Mouse (Mus musculus): ENCODE measurements around the gene Abi3.

Abi3 gene

DNA sequence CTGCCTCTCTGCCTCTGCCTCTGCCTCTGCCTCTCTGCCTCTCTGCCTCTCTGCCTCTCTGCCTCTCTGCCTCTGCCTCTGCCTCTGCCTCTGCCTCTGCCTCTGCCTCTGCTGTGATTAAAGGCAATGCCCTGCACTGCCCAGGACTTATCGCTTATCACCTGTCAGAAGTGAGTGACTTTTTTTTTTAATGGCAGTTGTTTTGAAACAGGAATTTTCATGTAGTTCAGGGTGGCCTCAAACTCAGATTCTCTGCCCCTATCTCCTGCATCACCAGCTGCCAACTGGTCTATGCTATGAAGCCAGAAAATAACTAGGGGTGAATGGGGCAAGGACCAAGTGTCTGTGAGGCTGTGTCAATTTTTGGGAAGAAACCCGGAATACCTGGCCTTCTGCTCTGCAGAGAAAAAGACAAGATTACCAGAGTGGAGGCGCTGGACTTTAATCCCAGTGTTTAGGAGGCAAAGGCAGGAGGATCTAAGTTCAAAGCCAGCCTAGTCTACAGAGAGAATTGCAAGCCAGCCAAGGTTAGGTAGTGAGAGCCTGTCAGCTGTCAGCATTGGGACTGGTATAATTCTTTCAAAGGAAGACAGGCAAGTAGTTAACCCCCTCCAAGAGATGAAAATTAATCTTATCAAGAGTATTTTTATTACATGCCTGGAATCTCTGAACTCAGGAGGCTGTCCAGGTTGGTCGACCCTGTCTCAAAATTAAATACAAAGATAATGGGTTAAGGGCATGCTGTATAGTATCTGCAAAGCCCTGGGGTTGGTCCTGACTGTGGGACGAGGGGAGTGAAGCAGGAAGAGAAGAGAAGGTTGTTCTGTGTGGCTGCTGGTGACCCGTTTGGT lies 15.7 kb downstream of the Abi3 start:
- DNase-seq (ENCODE audit: low spot score in 2 of 2), result no peak

DNA sequence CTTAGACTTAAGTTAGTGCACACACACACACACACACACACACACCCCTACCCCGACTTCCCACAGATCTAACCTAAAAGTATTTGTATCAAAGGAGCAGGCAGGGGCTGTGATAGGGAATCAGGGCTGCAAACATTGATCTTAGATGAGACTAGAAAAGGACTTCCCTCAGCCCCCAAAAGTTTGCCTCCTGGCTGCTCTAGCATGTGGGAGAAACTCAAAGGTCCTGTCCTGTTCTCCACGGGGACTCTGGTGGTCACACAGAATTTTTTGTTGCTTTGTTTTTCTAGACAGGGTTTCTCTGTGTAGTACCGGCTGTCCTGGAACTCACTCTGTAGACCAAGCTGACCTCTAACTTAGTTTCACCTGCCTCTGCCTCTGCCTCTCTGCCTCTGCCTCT lies 16.7 kb downstream of the Abi3 start:
- no peak for DNase-seq (ENCODE audit: low spot score in 2 of 2)

DNA sequence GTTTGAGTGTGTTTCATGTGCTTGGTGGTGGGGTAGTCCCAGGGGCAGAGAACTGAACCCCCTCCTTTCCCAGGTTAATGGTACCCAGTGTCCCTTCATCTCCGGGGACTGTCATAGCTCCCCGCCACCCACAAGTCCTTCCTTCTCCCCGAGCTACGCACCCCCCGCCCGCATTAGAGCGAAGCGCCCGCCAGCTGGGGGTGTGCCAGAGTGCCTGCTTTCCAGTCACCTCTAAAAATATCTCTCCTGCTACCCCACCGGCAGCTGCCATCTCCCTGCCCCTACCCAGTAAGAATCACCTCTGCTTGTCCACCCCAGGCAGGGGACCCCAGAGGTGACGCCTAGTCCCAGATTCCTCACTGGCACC lies 17.4 kb downstream of the Abi3 start:
- DNase-seq (ENCODE audit: low spot score in 2 of 2), result no peak

DNA sequence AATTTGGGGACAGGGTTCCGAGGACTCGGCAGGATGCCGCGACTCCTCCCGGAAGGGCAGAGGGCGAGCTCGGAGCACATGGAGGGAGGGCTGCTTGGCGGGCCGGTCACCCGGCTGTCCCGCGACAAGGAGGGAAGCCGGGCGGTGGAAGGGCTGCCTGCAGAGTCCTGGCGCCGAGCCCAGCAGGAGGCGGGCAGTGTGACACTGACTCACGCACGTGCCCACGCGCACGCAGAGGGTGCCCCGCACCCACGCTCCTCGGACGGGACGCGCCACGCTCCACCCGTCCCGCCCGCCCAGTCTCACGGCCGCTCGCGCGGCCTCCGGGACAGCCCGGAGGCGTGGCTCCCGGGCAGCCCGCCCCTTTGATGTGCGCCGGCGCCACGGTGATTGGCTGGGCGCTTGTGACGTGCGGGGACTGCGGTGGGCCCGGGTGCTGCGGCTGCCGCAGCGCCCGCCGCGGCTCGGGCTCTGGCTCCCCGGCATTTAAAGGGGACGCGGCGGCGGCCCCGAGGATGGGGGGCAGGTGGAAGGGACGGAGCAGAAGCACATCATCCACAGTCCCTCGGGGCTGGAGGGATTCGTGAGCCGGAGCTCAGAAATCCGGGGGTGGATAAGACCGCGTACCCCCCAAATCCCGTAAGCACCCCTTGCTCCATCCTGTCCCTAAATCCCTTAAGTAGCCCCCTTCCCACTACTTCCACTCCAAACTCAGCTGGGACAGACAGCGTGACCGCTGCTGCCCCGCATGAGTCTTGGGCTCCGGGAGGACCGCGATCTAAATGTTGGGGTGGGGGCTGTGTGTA lies 18.0 kb downstream of the Abi3 start, which contains the start of gene Phospho1:
TSS of gene Phospho1 (plus strand) at position 429 of the 806 bp plus-strand sequence.
- peak; percentile 83 to 90 for DNase-seq (ENCODE audit: low spot score in 2 of 2)

DNA sequence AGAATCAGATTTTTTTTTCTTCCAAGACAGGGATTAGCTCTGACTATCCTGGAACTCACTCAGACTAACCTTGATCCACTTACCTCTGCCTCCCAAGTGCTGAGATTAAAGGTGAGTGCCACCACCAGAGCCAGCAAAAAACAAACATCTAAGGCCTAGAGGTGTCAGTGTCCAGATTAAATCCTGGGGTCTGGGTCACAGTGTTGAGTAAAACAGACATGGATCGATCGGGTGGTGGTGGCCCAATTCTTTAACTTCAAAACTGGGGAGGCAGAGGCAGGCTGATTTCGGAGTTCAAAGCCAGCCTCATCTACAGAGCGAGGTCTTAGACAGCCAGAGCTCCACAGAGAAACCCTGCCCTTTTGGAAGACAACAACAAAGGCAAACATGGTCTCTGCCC lies 19.8 kb downstream of the Abi3 start:
- DNase-seq (ENCODE audit: low spot score in 2 of 2), result no peak

DNA sequence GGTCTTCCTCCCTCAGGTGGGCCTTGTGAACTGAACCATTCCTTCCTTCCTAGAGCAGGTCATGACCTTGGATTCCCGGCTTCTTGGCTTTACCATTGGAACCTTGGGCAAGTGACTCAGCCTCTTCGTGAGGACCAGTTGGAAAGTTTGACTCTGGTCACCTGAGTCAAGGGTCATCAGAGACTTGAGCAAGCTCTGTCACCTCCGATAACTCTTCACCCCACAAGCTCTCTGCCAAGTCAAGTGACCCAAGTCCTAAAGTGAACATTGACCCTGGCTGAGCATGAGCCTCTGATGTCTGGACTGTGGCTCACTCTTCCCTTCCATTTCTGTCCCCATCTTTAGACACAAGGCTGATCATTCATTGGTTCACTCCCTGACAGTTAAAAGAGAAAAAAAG lies 20.8 kb downstream of the Abi3 start:
- DNase-seq (ENCODE audit: low spot score in 2 of 2), result no peak

DNA sequence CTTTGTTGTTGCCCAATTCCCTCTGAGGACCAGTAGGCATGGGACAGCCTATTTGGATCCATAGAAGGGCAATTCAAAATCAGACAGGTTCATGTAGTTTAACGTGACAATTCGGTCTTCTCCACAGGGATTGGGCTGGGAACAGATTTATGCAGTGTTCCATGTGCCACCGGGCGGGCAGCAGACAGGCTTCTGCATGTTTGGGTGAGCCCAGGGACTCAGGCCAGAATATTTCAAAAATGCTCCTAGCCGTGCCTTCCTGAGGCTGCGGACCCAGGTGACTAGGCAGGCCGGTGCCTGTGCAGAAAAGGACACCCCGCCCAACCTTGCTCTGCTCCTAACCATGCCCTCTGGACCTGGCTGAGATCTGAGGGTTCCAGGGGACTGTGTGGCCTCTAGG lies 23.1 kb downstream of the Abi3 start:
- DNase-seq (ENCODE audit: low spot score in 2 of 2), result no peak

DNA sequence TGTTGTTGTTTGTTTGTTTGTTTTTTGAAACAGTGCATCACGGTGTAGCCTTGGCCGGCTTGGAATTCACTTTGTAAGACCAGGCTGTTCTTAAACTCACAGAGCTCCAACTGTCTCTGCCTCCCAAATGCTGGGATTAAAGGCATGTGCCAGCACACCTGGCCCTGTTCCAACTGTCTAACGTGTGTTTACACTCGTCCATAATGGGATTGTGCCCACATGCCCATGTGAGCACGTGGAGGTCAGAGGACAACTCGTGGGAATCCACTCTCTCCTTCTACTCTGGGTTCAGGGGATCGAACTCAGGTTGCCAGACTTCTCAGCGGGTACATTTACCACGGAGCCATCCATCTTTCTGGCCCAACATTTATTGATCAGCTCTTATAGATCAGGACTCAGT lies 26.9 kb downstream of the Abi3 start:
- no peak for DNase-seq (ENCODE audit: low spot score in 2 of 2)

DNA sequence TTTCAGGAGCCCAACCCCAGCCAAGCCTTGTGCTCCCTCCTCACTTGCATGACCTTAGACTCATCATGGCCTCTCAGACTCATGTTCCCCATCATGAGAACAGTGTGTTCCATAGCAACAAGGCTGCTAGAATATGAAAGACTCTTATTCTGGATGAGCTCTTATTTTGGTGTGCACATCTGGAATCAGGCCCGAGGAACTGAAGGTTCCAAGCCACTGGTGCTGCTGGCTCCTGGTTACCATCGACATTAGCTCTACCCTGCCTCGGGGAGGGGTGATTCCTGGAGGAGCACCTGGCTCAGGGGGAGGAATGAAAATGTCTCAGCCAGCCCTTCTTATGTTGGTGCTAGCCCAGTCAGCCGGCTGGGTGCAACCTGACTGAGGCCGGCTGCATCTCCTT lies 27.4 kb downstream of the Abi3 start:
- no peak for DNase-seq (ENCODE audit: low spot score in 2 of 2)

DNA sequence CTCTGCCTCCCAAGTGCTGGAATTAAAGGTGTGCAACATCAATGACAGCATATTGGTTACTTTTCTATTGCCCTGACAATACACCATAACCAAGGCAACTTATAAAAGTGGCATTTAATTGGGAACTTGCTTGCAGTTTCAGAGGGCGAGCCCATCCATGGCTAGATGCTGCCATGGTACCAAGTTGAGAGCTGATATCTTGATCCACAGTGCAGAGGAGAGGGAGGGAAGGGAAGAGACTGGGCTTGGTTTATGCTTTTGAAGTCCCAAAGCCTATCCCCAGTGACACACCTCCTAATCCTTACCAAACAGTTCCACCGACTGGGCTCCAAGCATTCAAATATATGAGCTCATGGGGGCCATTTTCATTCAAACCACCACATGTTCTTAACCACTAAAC lies 28.2 kb downstream of the Abi3 start:
- DNase-seq (ENCODE audit: low spot score in 2 of 2), result no peak

DNA sequence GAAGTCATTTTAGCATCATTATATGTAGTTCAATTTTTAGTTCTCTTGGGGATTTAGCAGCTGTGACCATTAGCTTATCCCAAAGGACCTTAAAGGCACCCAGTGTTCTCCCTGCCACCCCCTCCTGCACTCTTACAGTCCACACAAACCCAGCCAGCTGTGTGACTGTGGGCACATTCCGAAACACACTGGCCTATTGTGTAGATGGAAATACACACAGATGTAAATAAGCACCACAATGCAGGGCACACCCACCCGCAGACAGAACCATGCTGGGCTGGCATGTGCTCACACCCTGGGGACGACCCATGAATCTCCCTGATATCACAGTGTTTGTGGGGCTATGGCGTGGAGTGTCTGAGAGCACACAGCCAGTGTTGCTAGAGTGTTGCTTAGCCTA lies 30.1 kb downstream of the Abi3 start:
- DNase-seq (ENCODE audit: low spot score in 2 of 2), result no peak

DNA sequence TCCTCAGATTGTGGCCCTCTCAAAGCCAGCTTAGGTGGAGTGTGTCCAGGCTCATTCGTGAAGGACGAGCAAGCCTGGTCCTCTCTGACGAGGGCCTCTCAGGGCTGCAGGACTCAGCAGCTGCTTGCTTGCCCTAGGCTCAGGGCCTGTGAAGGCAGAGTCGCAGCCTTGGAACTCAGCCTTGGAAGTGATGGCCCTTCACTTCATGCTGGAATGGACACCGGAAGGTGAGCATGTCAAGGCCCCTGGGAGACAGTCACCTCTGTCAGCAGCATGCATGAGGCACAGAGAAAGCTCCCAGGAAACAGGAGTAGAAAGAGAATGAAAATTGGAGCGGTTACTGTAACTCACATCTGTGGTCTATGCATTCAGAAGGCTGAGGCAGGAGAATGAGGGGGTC lies 30.5 kb downstream of the Abi3 start:
- no peak for DNase-seq (ENCODE audit: low spot score in 2 of 2)

DNA sequence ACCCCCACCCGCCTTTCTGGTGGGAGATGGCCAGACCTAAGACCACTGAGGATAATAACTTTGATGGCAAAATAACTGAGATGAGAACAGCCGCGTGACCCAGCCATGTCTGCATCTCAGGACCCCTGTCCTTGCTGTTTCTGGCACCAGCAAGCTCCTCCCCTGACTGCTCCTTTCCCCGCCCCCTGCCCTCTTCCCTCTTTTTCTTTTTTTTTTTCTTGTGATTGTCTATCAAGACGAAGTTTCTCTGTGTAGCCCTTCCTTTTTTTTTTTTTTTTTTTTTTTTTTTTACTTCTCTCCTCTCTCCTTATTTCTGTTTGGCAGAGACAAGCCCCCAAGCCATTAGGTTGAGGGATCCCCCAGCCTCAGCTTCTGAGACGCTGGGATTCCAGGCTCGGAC lies 31.4 kb downstream of the Abi3 start:
- DNase-seq (ENCODE audit: low spot score in 2 of 2), result no peak

DNA sequence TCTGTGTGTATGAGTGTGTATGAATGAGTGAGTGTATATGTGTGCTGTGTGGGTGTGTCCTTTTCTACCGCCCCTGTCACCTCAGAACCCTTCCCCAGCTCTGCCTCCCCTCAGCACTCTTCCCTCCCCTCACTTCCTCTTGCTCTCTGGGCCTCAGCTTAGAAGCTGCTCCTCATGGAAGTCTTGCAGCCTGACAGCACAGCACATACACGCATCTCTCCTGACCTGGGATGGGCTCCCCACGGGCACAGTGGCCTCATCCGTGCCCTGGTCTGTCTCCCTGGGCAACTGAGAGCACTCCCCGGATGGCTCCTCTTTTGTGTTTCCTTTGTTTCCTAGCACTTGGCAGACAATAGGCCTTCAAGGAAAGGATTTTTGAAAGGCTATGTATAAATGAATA lies 32.7 kb downstream of the Abi3 start:
- DNase-seq (ENCODE audit: low spot score in 2 of 2), result no peak

DNA sequence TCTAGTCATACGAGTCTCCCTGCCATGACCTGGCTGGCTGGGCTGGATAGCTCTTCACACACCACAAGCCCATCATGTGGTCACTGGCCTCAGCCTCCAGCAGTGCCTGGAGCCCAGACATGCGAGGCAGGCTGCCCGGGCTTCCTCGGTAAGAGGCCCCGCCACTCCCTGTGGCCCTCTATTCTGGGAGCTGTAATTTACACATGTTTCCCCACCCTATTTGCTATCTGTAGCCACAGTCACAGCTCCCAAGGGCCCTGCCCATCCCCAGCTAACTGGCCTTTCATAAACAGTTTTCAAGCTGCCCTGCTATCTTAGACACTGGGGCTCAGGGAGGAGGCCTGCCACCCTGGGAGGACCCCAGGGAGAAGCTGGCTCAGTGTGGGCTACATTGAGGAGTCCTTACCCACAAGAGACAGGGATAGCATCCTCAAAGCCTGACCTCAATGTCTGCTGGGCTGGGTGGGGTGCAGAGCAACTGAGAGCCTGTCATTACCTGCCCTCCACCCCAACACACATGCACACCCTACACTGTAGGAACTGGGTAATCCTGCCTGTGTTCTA lies 33.7 kb downstream of the Abi3 start:
- DNase-seq (ENCODE audit: low spot score in 2 of 2), result no peak

DNA sequence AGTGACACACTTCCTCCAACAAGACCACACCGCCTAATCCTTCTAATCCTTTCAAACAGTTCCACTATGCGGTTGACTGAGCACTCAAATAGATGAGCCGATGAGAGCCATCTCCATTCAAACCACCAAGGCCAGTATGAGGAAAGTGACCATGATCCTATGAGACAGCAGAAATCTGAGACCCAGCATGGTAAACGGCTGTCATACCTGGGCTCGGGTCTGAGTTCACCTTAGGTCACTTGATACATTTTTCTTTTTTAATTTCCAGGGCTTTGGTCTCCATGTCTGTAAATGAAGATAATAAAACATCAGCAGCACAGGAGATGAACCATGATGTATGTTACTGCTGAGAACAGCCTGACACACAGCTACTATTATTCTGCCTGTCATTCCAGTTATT lies 34.4 kb downstream of the Abi3 start:
- no peak for DNase-seq (ENCODE audit: low spot score in 2 of 2)

DNA sequence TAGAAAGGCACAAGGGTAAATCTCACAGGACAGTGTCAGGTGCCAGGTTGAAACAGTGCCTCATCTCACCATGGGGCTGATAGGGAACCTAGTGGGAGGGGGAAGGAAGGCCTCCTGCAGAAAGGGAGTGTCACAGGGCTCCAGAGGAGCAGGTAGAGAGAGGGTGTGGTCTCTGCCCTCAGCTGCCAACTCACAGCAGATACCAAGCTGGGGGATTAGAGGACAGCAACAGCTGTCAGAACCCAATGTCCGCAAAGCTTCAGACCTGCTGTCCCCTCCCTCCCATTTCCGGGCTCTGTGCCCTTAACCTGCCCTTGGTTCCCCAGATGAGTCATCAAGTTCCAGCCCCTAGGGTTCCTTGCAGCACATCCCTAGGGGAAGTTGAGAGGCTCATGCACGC lies 36.7 kb downstream of the Abi3 start:
- DNase-seq (ENCODE audit: low spot score in 2 of 2), result no peak

DNA sequence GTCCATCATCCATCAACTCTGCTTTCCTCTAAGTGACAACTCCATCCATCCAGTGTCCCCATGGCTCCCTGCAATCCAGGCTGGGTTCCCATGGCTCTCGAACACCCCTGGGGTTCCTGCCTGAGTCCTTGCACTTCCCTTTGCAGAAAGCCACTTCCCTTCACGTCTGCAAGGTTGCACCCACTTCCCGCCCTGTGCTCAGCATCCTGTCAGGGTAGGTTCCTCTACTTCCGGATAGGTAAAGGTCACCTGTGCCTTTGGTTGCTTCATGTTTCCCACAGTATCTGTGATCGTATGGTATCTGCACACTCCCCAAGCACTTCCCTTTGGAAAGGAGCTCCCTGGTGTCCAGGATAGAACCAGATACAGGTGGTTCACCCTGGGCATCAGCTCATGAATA lies 37.3 kb downstream of the Abi3 start:
- DNase-seq (ENCODE audit: low spot score in 2 of 2), result peak; percentile 16 to 24

DNA sequence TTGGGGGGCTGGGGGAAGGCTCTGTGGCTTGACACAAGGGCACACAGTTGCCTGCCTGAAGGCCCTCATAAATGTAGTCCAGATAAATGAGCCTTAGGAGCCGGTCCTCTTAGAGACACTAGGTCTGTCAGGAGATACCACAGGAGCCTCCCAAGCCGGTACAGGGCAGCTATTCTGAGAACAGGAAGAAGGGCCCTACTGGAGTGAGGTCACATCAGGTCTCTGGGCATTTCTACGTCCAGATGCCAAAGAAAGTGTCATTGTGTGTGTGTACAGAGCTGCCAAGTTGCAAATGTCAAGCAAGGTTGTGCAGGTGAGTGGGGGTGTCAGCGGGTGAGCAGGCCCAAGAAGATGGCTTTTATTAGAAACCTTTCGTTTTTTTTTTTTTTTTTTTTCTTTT lies 46.7 kb downstream of the Abi3 start:
- no peak for DNase-seq (ENCODE audit: low spot score in 2 of 2)

DNA sequence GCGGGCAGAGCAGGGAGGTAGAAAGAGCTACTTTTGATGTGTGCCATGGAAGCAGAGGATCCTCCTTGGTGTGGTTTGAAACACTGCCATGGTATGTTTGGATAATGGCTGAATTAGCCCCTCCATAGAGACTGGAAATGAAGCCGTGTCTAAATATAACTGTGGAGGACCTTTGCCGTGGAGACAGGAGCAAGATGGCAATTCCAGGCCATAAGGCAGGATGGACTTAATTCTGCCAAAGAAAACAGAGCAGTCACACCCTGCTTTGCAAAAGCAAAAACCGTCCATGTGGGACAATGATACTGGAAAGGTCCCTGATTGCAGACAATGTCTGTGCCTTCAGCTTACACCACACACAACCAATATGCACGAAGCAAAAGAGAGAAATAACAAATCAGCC lies 48.1 kb downstream of the Abi3 start:
- DNase-seq (ENCODE audit: low spot score in 2 of 2), result no peak

DNA sequence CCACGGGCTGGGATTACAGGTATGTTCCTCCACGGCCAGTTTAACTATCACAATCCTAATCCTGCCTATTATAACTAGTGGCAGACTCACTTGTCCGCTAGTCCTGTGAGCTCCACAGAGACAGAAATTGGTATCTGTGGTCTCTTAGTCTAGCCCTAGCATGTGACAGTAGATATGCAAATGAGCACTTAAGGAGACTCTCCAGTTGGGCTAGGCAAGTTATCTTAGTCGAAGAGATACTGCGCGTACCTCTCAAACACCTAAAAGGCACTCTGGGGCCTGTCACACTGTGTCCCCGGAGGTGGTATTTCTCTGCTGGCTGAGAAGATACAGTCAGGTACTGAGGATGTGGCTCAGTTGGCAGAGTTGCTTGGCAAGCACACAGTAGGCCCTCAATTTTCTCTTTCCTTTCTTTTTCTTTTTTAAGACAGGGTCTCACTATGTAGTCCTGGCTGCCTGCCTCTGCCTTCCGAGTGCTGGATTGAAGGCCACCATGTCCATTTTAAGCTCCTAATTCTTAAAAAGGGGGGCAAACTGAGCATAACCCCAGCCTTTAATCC lies 49.2 kb downstream of the Abi3 start:
- DNase-seq (ENCODE audit: low spot score in 2 of 2), result no peak

DNA sequence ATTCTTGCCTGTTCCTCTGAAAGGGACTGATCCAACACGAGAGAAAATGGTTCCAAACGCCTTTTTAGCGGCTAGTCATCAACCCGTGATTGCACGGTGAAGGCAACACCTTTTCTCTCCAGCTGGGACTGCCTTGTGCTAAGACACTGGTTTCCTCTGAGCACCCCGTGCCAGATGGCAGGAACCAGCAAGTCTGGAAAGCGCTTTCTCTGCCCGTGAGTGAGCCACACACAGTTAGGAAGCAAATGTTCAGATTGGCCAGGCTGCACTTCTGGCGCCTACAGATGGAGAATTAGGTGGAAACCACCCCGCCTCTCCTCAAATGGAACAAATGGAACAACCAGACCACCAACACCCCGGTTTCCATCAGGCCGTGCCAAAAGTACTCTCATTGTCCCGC lies 50.5 kb downstream of the Abi3 start:
- DNase-seq (ENCODE audit: low spot score in 2 of 2), result no peak

DNA sequence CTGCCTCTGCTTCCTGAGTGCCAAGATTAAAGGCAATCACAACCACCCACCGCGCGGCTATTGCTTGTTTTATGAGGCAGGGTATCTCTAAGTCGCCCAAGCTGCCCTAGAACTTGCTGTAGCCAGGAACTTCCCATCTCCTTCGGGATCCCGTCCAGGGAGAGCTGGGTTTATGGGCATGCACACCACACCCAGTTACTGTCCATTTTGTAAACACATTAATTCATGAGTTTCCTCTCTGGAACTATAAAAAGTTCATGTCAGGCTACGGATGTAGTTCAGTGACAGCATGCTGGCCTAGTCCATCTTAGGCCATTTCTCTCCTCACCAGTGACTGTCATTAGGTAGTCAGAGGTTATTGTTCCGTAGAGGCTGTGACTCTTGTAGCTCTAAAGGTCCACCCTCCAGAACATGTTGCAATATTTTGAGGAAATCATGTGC lies 52.8 kb downstream of the Abi3 start:
- no peak for DNase-seq (ENCODE audit: low spot score in 2 of 2)

All from thymus, postnatal 10 days (tissue).